Mouse (Mus musculus): ENCODE results near the gene Aurkb. TPM values are rescaled to one million over a fixed set of nuclear protein-coding genes. Genes with fewer than 3 reads are reported as not detected.

Aurkb gene
- total RNA-seq (2023) = 1.6 TPM

DNA sequence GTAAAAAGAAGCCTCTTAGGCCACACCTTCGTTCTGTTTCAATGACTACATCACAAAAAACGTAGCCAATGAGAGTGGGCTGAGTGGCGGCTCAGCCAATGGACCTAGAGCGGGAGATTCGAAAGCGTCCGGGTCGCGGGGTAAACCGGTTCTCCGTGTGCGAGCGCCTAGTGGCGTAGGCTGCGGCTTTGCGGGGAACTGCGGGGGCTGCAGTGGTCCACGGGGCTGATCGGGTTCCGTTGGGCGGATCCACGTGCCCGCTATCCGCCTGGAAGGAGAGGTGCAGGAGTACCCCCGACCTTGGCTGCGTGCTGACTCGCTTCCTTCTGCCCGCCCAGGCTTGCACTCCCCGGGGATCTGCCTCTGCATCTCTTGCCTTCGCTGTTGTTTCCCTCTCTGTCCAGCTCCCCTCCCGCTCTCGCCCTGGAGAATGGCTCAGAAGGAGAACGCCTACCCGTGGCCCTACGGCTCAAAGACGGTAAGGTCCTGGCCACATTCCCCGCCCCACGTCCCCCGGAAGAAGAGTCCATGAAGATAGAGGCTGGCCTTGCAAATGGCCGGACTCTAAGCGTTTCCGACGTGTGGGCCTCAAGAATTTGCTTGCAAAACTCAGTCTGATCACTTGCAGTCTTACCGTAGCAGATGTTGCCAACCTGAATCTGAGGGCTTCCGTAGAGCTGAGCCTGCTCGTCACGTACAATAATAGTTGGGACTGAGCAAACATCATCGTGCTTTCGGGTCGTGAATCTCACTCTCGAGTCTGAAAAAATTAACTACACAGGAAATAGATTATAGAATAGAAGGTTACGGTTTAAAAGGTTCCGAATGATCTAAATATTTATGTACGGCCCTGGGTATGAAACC lies at the start of gene Aurkb:
Aurkb (plus strand) TSS at position 117 of the 864 bp plus-strand sequence.

GRCm38 (mm10) chr11:69008182-69009121 lies 37.0 kb upstream of the Aurkb start, which contains the start of gene Pfas:
TSS of gene Pfas (minus strand) at chr11:69008460.

DNA sequence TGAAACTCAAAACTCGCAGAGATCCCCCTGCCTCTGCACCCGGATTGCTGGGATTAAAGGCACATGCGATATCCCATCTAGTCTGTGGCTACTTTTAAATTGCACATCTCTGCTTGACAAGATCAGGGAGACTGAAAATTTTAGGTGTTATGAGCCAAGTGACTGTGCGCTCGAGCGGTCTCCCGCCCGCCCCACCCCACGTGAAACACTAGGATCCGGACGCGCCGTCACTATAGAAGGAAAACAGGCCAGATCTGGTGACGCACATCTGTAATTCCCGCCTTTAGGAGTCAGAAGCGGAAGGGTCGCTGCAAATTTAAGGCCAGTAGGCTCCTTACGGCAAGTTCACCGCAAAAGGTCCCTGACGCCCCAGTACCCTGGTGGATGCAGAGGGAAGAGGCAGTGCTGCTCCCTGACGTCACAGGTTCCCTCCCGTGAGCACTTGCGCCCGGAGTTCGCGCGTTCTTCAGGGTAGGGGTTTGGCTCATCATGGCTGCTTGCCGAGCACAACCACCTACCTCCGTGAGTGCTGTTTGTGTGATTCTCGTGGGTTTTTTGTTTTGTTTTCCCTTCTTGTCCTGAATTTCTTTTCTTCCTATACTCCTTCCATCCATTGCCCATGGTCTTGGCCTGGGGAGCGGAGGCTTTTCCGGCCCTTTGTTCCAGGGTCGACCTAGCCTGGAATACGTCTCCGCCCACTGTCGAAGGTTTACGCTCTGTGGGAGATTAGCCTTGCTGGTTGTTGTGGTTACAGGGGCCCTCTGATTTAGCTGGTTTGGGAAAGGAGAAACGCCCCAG lies 29.6 kb upstream of the Aurkb start, which contains the start of gene Ctc1:
Ctc1 (plus strand) TSS at position 268 of the 798 bp plus-strand sequence.

DNA sequence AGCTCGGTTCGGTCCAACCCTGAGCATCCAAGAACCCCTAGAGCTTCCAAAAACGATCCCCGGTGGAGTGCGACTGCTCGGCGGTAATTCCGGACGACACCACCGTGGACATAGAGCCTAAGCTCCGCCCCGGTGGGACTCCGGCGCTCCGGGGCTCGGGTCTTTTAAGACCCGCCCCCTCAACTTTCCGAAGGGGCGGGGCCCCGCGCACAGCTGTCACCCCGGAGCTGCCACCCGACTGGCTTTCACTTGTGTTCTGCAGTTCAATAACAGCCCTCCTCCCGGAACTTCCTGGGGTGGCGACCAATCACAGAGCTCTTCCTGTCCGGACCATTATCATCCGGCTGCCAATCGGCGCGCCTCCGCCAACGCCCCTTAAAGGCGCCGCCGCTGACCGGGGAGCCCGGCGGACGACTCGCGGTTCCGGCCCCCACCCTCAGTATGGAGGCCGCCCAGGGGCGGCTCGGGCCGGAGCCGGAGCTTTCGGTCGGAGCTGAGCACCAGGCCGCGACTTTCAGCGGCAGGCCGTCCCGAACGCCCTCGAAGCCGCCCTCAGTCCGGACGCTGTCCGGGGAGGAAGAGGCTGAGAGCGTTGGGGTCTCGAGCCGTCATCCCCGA lies 14.0 kb downstream of the Aurkb start, which contains the start of gene Borcs6:
Borcs6 (plus strand) TSS at position 361 of the 618 bp plus-strand sequence.

DNA sequence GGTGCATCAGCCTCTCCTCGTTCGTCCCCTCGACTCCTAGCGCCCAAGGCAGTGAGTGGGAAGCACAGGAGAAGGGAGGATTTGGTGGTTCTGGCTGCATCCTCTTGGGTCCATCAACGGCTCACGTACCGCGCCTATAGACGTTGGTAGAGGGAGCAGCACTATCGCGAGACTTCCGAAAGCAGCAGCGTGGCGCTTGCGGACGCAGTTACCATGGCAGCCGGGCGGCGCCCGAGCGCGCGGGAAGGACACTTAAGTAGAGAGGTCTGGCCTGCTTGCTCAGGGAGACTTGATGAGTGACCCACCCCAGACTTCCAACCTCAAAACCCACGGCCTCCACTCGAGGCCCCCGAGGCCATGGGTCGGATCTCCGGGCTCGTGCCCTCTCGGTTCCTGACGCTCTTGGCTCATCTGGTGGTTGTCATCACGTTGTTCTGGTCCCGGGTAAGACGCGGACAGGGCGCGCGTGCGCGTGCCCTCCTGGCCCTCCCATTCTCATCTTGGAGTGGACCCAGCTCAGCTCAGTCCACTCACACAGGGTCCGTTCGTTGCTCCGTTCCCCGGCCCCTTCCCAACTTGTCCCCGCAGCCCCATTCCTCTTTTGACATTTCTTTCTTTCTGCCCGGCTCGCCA lies 25.3 kb downstream of the Aurkb start, which contains the start of gene Tmem107:
Tmem107 (plus strand) TSS at position 217 of the 633 bp plus-strand sequence.

DNA sequence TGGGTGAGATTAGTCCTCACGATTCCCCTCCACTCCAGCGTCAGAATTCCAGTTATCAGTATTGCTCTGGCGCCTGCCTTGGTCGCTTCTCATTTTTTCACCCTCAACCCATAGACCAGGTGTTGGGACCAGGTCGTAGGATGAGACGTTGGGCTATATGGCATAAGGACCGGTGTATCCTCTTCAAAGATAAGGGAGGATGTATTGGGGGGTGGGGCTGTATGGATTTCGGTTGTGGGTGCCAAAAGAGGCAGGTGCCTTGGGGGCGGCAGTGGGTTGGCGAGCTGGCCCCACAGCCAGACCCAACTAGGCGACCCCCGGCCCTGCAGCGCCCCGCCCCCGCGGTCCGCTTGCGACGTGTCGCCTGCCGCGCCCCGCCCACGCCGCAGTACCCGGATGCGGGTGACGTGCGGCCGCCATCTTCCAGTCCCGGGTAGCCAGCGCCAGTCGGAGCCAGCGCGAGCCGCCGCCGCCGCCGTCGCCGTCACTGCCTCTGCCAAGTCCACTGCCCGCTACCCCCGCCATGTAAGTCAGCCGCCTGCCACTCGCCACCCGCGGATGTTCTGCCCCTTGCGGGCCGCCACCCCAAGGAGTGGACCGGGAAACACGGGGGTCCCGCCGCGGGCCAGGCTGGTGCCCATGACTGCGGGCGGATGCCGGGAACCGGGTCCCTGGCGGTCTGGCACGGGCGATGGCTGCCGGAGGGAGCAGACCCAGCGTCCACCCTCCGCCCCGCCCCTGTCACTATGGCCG lies 42.8 kb downstream of the Aurkb start, which contains the start of gene Vamp2:
Vamp2 (plus strand) TSS at position 388 of the 753 bp plus-strand sequence.

GRCm38 (mm10) chr11:69094697-69095429 lies 49.4 kb downstream of the Aurkb start, which contains the start of gene Per1:
TSS of gene Per1 (plus strand) at chr11:69095217.

Other genes starting within 250 kb of the Aurkb start
- gene Ndel1, start 173.8 kb upstream of the Aurkb start, total RNA-seq (2023) = 74.2 TPM
- gene Rnf222, start 157.1 kb upstream of the Aurkb start, total RNA-seq (2023) = not detected
- gene Rpl26, start 144.1 kb upstream of the Aurkb start, total RNA-seq (2023) = 2,850 TPM
- not detected for gene Odf4, start 118.6 kb upstream of the Aurkb start, total RNA-seq (2023)
- gene Arhgef15, start 88.2 kb upstream of the Aurkb start, total RNA-seq (2023) = 0.53 TPM
- gene Slc25a35, start 77.5 kb upstream of the Aurkb start, total RNA-seq (2023) = 1.4 TPM
- 9.9 TPM for gene Rangrf, start 70.5 kb upstream of the Aurkb start, total RNA-seq (2023)
- gene Pfas, start 37.2 kb upstream of the Aurkb start, total RNA-seq (2023) = 21.7 TPM
- gene Ctc1, start 29.7 kb upstream of the Aurkb start, total RNA-seq (2023) = 23.4 TPM
- 9.0 TPM for gene Borcs6, start 14.1 kb downstream of the Aurkb start, total RNA-seq (2023)
- gene Tmem107, start 25.2 kb downstream of the Aurkb start, total RNA-seq (2023) = not detected
- gene Vamp2, start 42.8 kb downstream of the Aurkb start, total RNA-seq (2023) = 306 TPM
- 568 TPM for gene Per1, start 49.6 kb downstream of the Aurkb start, total RNA-seq (2023)
- gene Hes7, start 74.8 kb downstream of the Aurkb start, total RNA-seq (2023) = not detected
- not detected for gene 9130213A22Rik, start 76.9 kb downstream of the Aurkb start, total RNA-seq (2023)
- gene Aloxe3, start 80.2 kb downstream of the Aurkb start, total RNA-seq (2023) = 0.53 TPM
- not detected for gene Alox12b, start 111.3 kb downstream of the Aurkb start, total RNA-seq (2023)
- 0.89 TPM for gene Alox8, start 152.2 kb downstream of the Aurkb start, total RNA-seq (2023)
- gene Gucy2e, start 191.4 kb downstream of the Aurkb start, total RNA-seq (2023) = not detected

All from CD4-positive naive resting alpha-beta T cell, adult 57 days (primary cell).